Mouse (Mus musculus) neural tube, embryonic 15.5 days (tissue): ENCODE measurements around the gene Uqcc1. TPM values are rescaled to one million over a fixed set of nuclear protein-coding genes. Genes with fewer than 3 reads are reported as not detected.

ENCODE experiments used
- ATAC-seq: fragments of 200-750 bp; cut with Nextera tagmentation; 2 replicates; pipeline ENCODE4 v1.8.0; 2017; ENCODE audit warnings: mild to moderate bottlenecking, moderate TSS enrichment, moderate library complexity; ENCODE audit not compliant: low FRiP score
- H3K27ac ChIP-seq: fragments of 300-500 bp; sonication (generic); replicated peaks from 2 replicates; pipeline ENCODE4 v1.5.1; 2015; ENCODE audit warnings: mild to moderate bottlenecking, inconsistent platforms
- H3K27me3 ChIP-seq: fragments of 300-500 bp; sonication (generic); replicated peaks from 2 replicates; pipeline ENCODE4 v1.6.1; 2015; ENCODE audit warnings: inconsistent platforms
- H3K36me3 ChIP-seq: fragments of 300-500 bp; sonication (generic); 2 replicates; pipeline ENCODE4 v1.6.1; 2015; ENCODE audit warnings: inconsistent platforms
- H3K4me1 ChIP-seq: fragments of 300-500 bp; sonication (generic); 2 replicates; pipeline ENCODE4 v1.6.1; 2015; ENCODE audit warnings: inconsistent platforms
- H3K4me2 ChIP-seq: fragments of 300-500 bp; sonication (generic); 2 replicates; pipeline ENCODE4 v1.6.1; 2015; ENCODE audit warnings: inconsistent platforms, mild to moderate bottlenecking, moderate library complexity
- H3K4me3 ChIP-seq: fragments of 300-500 bp; sonication (generic); replicated peaks from 2 replicates; pipeline ENCODE4 v1.5.1; 2015; ENCODE audit warnings: mild to moderate bottlenecking, inconsistent platforms
- H3K9ac ChIP-seq: fragments of 300-500 bp; sonication (generic); replicated peaks from 2 replicates; pipeline ENCODE4 v1.6.1; 2015; ENCODE audit warnings: mild to moderate bottlenecking, inconsistent platforms
- H3K9me3 ChIP-seq: fragments of 300-500 bp; sonication (generic); replicated peaks from 2 replicates; pipeline ENCODE4 v1.6.1; 2016; ENCODE audit warnings: inconsistent platforms
- WGBS: fragments of 180-500 bp; shearing (Covaris S2); methylation state at CpG from one replicate; pipeline ENCODE4 v1.1.7; 2015; ENCODE audit warnings: mixed read lengths; 5-methylcytosine and 5-hydroxymethylcytosine counted together
- polyA plus RNA-seq: library from polyadenylated mRNA; unstranded; fragments of >200 nt; fragmentation: Nextera tagmentation; extraction: Ambion mirVana; gene quantifications from 2 replicates; pipeline ENCODE4 v1.2.1, GENCODE M21; 2015

Uqcc1 gene
- polyA plus RNA-seq, 1 experiment from 2014 or later: 70.9 TPM

DNA sequence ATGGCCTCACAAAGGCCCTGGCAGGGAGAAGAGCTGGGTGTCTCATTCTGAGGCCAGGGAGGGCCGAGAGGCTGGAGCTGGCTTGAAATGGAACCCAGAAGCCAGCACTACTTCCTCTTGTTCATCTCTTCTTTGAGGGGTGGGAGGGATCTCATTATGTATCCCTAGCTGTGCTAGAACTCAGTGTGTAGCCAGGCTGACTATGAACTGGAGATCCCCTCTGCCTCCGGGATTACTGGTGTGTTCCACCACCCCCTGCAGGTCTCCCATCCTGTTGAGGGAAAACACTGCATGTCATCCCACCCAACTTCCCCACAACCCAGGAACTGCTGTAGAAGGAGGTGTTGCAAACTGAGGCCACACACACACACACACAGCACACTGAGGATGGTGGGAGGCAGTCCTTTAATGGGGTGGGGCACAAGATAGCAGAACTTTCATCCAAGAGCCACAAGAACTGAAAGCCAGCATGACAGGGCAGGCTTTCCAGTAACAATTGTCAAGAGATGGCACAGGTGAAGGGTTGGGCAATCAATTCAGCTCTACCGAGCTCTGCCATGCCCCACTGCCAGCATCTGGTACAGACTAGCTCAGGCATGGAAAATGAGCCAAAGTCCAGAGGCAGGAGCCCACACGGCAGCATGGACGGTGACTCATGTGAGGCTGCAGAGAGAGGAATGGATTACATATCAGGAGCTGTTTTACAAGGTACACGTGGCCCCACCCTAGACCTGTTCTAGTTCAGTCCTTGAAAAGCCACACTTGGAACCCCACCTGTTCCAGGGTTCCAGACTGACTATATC, 110.5 kb downstream of the Uqcc1 start:
- Histone ChIP-seq H3K27ac (peak overlapping the region; percentile 88), H3K9me3 (no peaks in the 10 kb centered on the region), H3K9ac (peak overlapping the region; percentile 77), H3K36me3 (peaks cover 52% of the 10 kb centered on the region), H3K4me1 (peaks cover 29% of the 10 kb centered on the region), H3K4me2 (peak overlapping the region; percentile 81), H3K4me3 (peak overlapping the region; percentile 54), H3K27me3 (no peaks in the 10 kb centered on the region)
- 51% methylated on average over 6 of the region's 6 CpGs for WGBS
- peak; percentile 33 for ATAC-seq

DNA sequence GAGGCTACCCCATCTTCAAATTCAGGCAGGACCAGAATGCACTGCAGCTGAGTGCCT, 110.9 kb downstream of the Uqcc1 start, which contains the start of gene BC029722:
Gene BC029722, minus strand, starts transcription at position 35 of the 57 bp plus-strand sequence.
- Histone ChIP-seq H3K4me3 (peak within 1 kb of the TSS; percentile 54), H3K9ac (peak within 1 kb of the TSS; percentile 77), H3K36me3 (peaks cover 55% of the 10 kb centered on the region), H3K27me3 (no peaks in the 10 kb centered on the region), H3K4me2 (peak within 1 kb of the TSS; percentile 81), H3K9me3 (no peaks in the 10 kb centered on the region), H3K27ac (peak within 1 kb of the TSS; percentile 88), H3K4me1 (peaks cover 29% of the 10 kb centered on the region)
- ATAC-seq: no peak

DNA sequence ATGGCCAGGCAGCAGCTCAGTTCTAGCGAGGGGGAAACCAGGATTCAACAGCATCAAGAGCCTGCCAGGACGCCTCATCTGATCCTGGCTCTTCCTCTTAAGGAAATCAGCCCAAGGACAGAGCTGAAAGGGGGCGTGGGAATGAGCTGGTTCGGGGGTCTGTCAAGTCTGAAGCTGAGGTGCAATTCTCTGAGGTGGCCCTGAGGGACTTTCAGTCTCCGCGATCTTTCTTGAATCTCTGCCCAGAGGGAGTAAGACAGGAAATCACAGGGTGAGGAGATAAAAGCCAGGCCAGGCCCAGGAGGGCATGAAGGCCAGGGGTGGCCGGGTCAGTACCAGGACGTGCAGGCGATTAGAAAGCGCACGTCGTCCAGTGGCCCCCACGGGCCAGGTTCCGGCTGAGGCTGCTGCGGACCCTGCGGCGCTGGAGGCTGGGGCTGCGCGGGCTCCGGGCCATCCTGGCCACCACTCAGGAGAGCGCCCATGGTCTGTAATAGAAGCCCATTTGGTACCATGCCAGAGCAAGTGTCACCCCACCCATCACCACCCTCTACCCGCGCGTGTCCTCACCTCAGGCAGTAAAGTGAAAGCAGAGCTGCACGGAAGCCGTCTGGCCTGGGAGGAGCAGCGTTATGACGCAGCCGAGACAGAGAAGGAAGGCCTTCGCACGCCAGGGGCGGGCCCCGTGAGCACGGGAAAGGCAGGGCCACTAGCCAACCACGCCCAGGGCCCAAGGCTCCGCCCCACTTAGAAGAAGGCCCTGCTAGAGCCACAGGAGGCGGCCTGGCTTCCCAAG, 111.3 kb downstream of the Uqcc1 start:
- Histone ChIP-seq H3K27ac (peak overlapping the region; percentile 88), H3K9ac (peak overlapping the region; percentile 77), H3K4me3 (peak overlapping the region; percentile 54), H3K9me3 (no peaks in the 10 kb centered on the region), H3K4me2 (peak overlapping the region; percentile 81), H3K36me3 (peaks cover 55% of the 10 kb centered on the region), H3K27me3 (no peaks in the 10 kb centered on the region), H3K4me1 (peaks cover 29% of the 10 kb centered on the region)
- ATAC-seq: peak; percentile 93
- 1% methylated on average over 37 of the region's 37 CpGs for WGBS

DNA sequence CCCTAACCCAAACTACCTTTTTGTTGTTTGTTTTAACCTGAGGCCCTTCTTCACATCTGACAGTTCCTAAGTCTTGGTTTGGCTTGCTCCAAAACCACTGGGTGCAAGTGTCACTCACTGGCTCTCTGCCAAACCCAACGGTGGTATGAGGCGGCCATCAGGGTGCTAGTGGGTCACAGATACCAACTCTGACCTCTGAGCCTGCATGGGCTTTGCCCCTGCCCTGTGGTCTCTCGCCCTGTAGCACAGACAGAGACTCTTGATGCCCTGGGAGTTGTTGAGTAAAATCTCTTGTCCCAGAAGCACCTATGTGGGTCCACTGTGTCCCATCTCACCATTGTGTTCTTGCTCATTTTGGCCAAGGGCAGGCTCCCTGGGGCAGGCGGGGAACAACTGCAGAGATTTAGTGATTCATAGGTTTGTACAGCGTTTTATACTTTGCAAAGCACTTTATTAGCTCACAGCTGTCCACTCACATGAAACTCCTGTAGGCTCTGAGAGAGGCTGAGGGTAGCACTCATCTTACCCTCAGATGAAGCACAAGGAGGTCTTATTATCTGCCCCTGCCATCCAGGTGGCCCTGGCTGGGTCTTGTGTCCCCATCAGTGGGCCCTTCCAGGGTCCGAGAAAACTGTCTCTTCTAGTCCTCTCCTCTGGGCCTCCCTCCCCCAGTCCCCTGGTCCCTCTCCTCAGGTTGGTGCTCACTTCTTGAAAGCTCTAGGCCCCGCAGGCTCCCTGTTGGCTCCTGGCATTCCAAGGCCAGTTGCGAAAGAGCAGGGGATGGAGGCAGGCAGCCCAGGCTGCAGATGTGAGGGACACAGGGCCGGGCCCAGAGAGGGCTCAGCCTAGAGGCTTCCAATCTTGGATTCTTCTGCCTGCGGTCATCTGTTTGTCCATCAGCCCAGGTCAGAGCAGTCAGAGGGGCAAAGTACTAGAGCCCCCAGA, 112.5 kb downstream of the Uqcc1 start:
- 79% methylated on average over 10 of the region's 10 CpGs for WGBS
- Histone ChIP-seq H3K4me3 (peak overlapping the region; percentile 54), H3K9ac (peak overlapping the region; percentile 77), H3K27ac (peak overlapping the region; percentile 88; the same call in 1 of the 2 replicates), H3K9me3 (no peaks in the 10 kb centered on the region), H3K27me3 (no peaks in the 10 kb centered on the region), H3K4me1 (peaks cover 29% of the 10 kb centered on the region), H3K4me2 (peak overlapping the region; percentile 81), H3K36me3 (peaks cover 45% of the 10 kb centered on the region)
- no peak for ATAC-seq

DNA sequence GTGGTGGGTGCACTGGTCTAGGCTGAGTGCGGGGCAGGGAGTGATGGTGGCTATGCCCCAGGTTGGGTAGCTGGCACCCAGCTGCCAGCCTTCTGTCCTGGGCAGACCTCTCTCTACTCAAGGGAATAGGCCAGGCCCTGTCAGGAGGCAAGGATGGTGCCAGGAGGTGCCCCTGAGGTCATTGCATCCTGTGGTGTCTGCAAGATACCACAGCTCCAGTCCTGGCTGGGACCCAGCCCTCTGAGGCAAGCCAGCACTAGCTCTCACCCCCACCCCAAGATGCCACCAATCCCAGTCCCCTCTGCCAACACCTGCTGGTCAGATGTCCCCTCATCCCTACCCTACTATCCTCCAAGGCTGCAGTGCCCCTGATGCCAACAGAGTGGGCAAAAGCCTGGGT, 113.9 kb downstream of the Uqcc1 start:
- 91% methylated on average over 1 of the region's 1 CpGs for WGBS
- Histone ChIP-seq H3K27ac (no peak overlapping the region), H3K9ac (no peak overlapping the region), H3K4me2 (no peak overlapping the region), H3K27me3 (no peaks in the 10 kb centered on the region), H3K36me3 (peaks cover 38% of the 10 kb centered on the region), H3K9me3 (no peaks in the 10 kb centered on the region), H3K4me3 (no peak overlapping the region), H3K4me1 (peaks cover 29% of the 10 kb centered on the region)
- no peak for ATAC-seq

DNA sequence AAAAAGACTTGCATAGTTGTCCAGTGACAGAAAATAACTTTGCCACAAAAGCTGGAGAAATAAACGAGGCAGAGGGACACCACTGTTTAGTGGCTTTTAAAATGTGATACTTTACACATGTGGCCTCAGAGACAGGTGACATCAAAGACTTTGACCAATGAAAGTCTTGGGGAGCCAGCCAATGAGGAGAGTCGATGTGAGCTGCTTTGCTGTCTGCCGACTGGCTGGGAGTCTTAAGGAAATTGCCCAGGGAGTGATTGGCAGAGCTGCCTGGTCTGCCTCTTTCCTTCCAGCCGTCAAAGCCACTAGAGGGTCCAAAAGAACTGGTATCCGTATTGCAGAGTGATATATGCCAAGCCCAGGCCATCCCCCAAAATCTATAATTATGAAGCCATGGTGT, 115.3 kb downstream of the Uqcc1 start:
- H3K27ac ChIP-seq: no peak overlapping the region
- no peaks in the 10 kb centered on the region for H3K27me3 ChIP-seq
- no peak overlapping the region for H3K4me3 ChIP-seq
- H3K9me3 ChIP-seq: no peaks in the 10 kb centered on the region
- ATAC-seq: no peak
- H3K4me1 ChIP-seq: peaks cover 26% of the 10 kb centered on the region
- no peak overlapping the region for H3K9ac ChIP-seq
- peaks cover 38% of the 10 kb centered on the region; the same call in 1 of the 2 replicates for H3K36me3 ChIP-seq
- 14% methylated on average over 5 of the region's 5 CpGs for WGBS
- H3K4me2 ChIP-seq: no peak overlapping the region

DNA sequence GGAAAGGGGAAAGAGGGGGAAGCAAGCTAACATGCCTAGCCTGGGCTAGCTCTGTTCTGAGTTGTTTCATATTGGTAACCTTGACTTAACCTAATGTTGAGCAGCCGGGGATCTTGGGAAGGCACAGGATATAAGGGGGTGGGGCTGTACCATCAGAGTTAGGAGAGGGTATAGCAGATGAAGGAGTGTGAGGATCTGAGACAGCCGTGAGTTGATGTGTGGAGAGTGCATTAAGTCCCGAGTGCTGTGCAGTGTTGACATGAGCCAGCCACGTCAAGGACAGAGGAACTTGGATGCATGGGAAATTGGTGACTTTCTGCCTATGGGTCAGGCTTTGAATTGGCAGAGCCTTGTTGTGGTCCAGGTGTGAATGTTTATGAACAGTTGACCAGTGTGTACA, 117.5 kb downstream of the Uqcc1 start:
- Histone ChIP-seq H3K36me3 (peaks cover 37% of the 10 kb centered on the region; the same call in 1 of the 2 replicates), H3K4me1 (peaks cover 6% of the 10 kb centered on the region), H3K9me3 (no peaks in the 10 kb centered on the region), H3K27me3 (no peaks in the 10 kb centered on the region), H3K4me3 (no peak overlapping the region), H3K4me2 (no peak overlapping the region), H3K9ac (no peak overlapping the region), H3K27ac (no peak overlapping the region)
- ATAC-seq: no peak
- WGBS: 89% methylated on average over 4 of the region's 4 CpGs

DNA sequence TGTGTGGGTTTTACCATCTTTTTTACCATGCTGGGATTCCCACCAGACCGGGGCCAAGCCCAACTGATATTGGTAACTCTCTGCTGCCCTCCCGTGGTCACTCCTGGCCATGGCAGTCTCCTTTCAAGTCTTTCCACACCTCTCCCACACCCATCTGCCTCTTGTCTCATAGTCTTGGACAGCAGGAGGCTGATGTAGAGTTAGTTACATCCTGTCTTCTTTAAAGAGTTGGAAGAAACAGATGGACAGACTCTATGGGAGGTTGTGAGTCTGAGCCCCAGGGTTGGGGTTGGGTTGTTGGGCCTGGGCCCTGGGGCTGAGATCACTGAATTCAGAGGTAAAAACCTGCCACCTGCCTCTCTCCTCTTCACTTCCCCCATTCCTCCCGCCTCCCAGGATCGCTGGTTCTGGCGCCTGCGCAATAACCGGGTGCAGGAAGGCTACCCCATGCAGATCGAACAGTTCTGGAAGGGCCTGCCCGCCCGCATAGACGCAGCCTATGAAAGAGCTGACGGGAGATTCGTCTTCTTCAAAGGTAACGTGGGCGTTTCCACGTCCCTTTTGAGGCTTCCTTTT, 118.2 kb downstream of the Uqcc1 start:
- H3K4me1 ChIP-seq: no peaks in the 10 kb centered on the region
- no peak overlapping the region for H3K9ac ChIP-seq
- ATAC-seq: no peak
- WGBS: 37% methylated on average over 16 of the region's 16 CpGs
- H3K27me3 ChIP-seq: no peaks in the 10 kb centered on the region
- no peak overlapping the region for H3K27ac ChIP-seq
- no peak overlapping the region for H3K4me3 ChIP-seq
- peaks cover 33% of the 10 kb centered on the region; the same call in 1 of the 2 replicates for H3K36me3 ChIP-seq
- no peak overlapping the region for H3K4me2 ChIP-seq
- H3K9me3 ChIP-seq: no peaks in the 10 kb centered on the region

DNA sequence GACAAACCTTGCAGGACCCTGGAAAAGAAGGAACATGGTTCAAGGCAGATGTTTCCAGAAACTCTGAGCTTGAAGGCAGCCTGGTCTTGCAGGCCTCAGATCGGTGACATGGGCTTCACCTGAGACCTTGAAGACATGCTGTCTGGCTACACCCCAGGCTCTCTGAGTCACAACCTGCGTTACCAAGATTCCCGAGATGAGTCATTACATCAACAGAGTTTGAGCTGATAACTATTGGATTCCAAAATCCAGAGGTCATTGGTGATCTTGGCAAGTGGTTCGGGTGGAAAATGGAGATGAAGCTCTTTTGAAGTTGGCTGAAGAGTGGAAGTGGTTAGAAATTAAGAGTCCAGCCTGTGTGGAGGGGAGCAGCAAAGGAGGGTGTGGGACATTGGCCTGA, 120.5 kb downstream of the Uqcc1 start:
- no peak overlapping the region for H3K9ac ChIP-seq
- no peak overlapping the region for H3K4me3 ChIP-seq
- no peak overlapping the region for H3K27ac ChIP-seq
- H3K36me3 ChIP-seq: peaks cover 19% of the 10 kb centered on the region; the same call in 1 of the 2 replicates
- H3K4me1 ChIP-seq: no peaks in the 10 kb centered on the region
- no peak for ATAC-seq
- WGBS: 91% methylated on average over 4 of the region's 4 CpGs
- H3K9me3 ChIP-seq: no peaks in the 10 kb centered on the region
- H3K4me2 ChIP-seq: no peak overlapping the region
- H3K27me3 ChIP-seq: no peaks in the 10 kb centered on the region

DNA sequence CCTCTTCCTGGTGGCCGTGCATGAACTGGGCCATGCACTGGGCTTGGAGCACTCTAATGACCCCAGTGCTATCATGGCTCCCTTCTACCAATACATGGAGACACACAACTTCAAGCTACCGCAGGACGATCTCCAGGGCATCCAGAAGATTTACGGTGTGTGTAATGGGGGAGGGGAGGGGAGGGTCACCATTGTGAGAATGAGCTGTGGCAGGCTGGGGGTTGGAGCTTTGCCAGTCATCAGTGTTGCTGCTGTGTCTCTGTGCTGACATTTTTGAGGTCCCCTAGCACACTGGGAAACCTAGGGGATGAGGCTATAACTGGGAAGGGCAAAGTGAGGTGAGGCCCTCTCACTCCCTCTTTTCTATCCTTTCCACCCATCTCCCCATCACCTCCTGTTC, 122.7 kb downstream of the Uqcc1 start:
- Histone ChIP-seq H3K4me1 (no peaks in the 10 kb centered on the region), H3K36me3 (peaks cover 16% of the 10 kb centered on the region; the same call in 1 of the 2 replicates), H3K4me2 (no peak overlapping the region), H3K9ac (no peak overlapping the region), H3K27ac (no peak overlapping the region), H3K4me3 (no peak overlapping the region), H3K9me3 (no peaks in the 10 kb centered on the region), H3K27me3 (no peaks in the 10 kb centered on the region)
- no peak for ATAC-seq
- WGBS: 32% methylated on average over 4 of the region's 4 CpGs

DNA sequence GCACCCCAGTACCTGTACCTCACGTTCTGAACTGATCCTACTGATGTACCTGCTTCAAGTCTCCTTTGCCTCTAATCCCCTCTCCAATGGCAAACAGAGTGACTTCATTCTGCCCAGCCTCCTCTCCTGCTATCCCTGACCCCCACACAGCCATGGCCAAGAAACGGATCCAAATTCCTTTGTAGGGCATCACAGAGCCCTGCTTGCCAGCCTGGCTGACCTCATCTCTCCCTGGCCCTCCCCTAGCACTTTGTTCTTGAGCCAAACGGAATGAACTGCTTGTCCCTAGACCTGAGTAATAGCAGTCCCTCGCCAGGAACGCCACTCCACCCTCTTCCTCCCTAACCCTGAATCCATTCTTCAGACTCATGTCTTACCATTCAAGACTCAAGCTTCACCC, 123.6 kb downstream of the Uqcc1 start:
- ATAC-seq: no peak
- no peaks in the 10 kb centered on the region for H3K4me1 ChIP-seq
- no peak overlapping the region for H3K4me3 ChIP-seq
- H3K36me3 ChIP-seq: peaks cover 20% of the 10 kb centered on the region
- no peaks in the 10 kb centered on the region for H3K27me3 ChIP-seq
- WGBS: 76% methylated on average over 5 of the region's 5 CpGs
- no peak overlapping the region for H3K4me2 ChIP-seq
- H3K27ac ChIP-seq: no peak overlapping the region
- H3K9me3 ChIP-seq: no peaks in the 10 kb centered on the region
- no peak overlapping the region for H3K9ac ChIP-seq
